Mouse (Mus musculus): ENCODE results near the gene Spdye4c.
A peak's percentile ranks its signal among the peaks of the same experiment; 100 is the strongest.

Spdye4c gene

GRCm38 (mm10) chr2:128590909-128591308 is at the start of gene Spdye4c:
TSS of gene Spdye4c (plus strand) at chr2:128591209.
- no peak for DNase-seq (ENCODE audit: low spot score)

- no peak for DNase-seq (ENCODE audit: low spot score)
Observed at GRCm38 (mm10) chr2:128543495-128543894, 47.5 kb upstream of the Spdye4c start.

DNA sequence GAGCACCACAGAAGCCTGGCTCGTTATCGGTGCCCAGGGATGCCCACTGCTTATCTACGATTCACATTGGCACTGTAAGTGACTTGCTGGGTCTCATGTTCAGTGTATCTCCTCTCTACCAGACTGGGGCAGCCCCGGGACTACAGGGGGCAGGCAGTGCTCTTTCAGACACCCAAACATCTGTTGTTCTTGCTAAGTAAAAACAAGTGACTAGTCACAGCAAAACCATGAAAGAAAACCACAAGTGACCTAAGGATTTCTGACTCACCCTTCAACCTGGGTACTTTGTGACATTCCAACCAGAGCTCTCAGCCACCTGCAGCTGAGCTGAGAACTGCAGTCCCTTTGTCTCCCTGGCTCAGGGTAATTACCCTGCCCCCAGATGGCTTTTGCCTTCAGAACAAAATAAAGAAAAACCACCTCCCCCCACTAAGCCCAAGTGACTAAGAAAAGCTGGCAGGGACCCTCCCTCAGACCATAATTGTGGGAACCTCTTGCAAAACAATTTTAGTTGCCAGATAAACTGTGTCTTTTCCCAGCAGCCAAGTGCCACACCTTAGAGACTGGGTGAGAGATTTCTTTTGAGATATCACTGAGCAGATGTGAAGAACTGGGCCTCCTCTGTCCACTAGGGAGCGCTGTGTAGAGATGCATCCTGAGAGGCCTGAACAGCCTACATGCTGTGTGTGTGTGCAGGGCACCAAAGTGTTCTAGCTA is 46.4 kb upstream of the Spdye4c start:
- peak; percentile 11 for DNase-seq (ENCODE audit: low spot score)

DNA sequence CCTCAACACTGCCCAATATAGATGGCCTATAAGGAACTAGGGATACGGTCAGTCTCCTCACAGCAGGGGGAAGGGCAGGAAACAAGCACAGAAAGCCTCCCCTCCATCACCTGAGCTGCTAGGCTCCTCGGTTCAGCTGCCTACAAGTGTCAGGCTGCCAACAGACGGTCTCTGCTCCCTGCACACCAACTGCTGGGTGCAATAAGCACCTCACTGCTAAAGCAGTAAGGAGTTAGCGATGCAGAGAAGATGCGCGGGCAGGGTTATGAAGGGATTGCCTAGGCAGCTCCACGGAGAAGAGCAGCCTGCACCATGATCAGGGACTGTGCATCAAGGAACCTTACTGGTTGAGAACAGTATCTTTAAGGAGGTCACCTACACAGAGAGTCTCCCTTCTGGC is 45.6 kb upstream of the Spdye4c start:
- no peak for DNase-seq (ENCODE audit: low spot score)

GRCm38 (mm10) chr2:128547079-128547478 is 43.9 kb upstream of the Spdye4c start:
- no peak for DNase-seq (ENCODE audit: low spot score)

- DNase-seq (ENCODE audit: low spot score) = no peak
Observed at GRCm38 (mm10) chr2:128548262-128548661, 42.7 kb upstream of the Spdye4c start.

GRCm38 (mm10) chr2:128549561-128549960 is 41.4 kb upstream of the Spdye4c start:
- no peak for DNase-seq (ENCODE audit: low spot score)

GRCm38 (mm10) chr2:128549963-128550362 is 41.0 kb upstream of the Spdye4c start:
- DNase-seq (ENCODE audit: low spot score) = no peak

- DNase-seq (ENCODE audit: low spot score) = no peak
Observed at GRCm38 (mm10) chr2:128552080-128552791, 38.8 kb upstream of the Spdye4c start.

DNA sequence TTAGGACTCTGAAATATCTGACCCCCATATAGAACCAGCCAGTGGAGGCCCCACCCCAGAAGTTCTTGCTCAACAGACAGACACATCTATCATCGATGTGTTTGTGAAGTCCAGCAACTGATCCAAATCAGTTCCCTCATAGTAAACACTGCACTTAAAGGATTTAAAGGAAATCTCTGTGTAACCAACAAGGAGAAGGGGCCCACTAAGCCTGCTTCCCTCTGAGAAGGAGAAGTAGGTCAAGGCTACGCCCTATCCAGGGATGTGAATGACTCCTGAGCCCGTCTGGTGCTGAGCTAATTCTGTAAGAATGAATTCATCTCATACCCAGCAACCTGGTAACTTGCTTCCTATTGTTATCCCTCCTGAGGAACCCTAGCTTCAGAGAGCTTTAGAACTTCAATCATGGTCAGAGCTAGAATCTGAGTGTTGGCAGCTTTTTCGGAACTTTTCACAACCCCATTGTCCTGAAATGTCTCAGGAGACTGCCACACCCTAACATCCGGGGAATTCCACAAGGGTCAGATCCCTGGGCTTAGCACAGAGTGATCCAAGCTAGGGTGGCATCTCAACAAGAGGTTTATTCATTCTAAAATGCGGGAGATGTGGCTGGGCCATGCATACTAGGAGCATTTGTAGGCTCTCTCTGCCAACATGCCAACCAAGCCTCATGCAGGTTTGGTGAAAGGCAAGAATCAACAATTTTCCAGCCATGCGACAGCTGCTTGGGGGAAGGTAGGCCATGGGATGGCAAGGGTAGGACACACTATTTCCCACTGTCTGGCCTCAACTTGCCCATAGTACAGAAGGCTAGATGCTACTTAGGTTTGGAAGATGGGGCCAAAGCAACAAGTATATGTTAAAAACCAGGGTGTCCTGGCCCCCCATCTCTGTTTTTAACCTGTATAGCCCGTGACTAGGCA is 38.0 kb upstream of the Spdye4c start:
- no peak for DNase-seq (ENCODE audit: low spot score)

GRCm38 (mm10) chr2:128555082-128555481 is 35.9 kb upstream of the Spdye4c start:
- DNase-seq (ENCODE audit: low spot score) = no peak

DNA sequence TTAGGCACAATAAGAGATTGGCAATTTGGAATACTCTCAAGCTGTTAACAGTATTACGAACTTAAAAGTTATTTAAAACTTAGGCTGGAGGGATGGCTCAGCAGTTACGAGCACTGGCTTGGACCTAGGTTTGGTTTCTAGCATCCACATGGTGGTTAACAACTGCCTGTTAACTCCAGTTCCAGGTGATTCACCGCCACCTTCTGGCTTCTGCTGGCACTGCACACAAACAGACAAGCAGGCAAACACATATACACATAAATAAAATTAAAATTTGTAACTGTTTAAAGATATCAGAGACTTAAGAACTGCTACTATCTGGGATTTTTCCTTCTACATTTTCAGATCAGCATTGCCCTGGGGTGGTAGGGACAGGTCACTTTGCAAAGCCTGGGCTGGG is 26.8 kb upstream of the Spdye4c start:
- DNase-seq (ENCODE audit: low spot score) = no peak

GRCm38 (mm10) chr2:128565904-128566303 is 25.1 kb upstream of the Spdye4c start:
- no peak for DNase-seq (ENCODE audit: low spot score)

DNA sequence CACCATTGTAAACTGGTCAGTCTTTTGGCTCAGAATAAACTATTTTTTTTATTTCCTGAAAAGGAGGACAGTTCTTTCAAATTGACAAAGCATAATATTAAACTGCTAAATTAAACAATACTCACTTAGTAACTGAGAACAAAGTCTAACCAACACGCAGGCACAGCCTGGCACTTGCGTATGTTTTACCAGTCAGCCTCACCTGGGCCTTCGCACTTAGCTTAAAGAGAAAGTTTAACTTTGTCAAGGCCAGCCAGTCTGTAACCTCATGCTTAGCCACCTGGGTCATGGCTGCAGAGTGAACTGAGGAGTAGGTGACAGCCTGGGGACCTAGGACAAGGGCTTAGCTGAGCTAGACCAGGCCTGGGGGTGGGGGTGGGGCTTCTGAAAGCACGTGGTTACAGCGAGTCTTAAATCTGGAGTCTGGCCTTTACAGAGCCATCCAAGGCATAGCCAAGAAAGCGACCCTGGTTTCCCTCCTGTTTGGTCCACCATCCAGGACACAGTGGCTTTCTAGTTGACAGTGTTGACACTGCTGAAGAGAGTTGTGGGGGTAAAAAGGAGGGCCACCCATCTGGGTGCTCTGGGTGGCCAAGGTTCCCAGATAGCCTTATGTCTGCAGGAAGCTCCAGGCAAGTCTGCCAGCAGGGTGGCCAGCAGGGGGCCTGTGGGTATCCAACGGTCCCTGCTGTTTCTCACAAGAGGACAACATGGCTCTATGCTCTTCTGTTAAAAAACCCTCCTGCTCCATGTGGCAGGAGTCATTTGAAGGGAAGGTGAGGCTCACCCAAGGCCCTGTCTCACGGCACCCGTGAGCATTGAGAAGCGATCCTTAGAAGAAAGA is 24.5 kb upstream of the Spdye4c start:
- DNase-seq (ENCODE audit: low spot score) = peak; percentile 9

- no peak for DNase-seq (ENCODE audit: low spot score)
Observed at GRCm38 (mm10) chr2:128568018-128568417, 23.0 kb upstream of the Spdye4c start.

DNA sequence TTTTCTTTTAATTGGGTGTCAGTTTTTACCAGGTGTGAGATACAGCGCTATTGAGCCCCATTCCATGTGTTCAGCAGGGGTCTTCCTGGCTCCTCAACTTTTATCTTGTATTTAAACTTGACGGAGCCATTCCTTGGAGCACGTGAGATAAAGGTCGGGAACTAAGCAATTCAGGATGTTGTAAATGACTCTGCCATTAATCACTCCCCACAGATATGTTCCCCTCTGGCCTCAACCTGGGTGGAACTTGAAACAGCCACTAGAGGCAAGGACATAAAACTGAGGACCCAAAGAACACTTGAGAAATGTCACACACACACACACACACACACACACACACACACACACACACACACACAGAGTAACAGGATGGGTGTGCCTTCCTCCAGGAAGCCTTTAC is 22.5 kb upstream of the Spdye4c start:
- DNase-seq (ENCODE audit: low spot score) = no peak

- no peak for DNase-seq (ENCODE audit: low spot score)
Observed at GRCm38 (mm10) chr2:128571001-128571400, 20.0 kb upstream of the Spdye4c start.

DNA sequence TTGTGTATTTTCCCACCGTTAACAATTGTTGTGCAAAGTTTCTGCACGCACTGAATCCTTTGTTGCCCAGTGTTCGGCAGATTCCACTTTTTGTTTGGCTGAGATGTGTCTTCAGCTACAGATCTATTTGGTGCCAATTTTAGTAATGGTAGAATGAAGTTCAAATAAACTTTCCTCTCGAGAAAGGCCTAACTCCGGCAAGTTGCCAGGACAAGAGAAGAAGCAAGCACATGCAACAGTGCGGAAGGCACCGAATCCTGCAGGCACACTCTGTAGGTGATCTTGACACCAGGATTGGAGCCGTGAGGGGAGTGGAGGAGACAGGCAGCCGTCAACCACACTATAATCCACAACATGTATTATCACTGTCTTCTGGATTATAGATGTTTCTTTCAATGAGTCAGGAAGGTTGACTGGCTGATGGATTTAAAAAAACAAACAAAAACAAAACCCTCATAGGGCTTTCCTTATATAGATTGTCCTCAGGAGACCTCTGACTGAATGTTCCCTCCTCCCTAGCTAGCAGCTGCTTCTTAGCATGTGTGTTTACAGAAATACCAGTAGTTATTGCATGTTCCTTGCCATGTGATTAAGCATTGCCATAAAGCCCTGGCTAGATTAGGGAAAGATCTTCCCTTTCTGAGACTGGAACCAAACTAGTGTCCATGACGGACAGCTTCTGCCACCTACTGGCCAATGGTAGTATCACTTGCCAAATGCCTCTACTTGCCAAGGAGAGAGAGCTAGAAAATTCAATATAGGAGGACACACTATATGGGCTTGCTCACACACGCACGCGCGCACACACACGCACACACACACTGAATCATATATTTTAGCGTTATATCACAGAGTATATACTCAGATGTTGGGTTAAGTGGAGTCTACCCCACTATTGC is 18.0 kb upstream of the Spdye4c start:
- DNase-seq (ENCODE audit: low spot score) = peak; percentile 41

- no peak for DNase-seq (ENCODE audit: low spot score)
Observed at GRCm38 (mm10) chr2:128582881-128583280, 8.1 kb upstream of the Spdye4c start.

- DNase-seq (ENCODE audit: low spot score) = no peak
Observed at GRCm38 (mm10) chr2:128592301-128592700, 1.3 kb downstream of the Spdye4c start.

DNA sequence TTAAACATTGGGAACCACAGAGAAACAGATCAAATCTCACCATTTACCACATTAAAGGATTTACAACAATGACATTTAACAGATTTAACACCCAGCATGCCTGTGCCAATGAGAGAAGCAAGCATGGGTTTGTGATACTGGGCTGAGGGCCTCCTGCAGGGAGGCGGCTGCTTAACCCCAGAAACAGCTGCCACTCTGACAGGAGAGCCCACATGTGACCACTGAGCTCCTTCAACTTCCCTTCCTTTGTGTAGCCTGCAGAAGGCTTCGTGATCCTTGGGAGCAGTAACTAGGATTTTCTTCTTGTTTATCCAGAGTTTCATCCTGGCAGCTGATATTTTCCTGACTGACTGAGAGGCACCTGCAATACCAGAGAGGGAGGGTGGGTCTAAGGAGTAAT is 10.5 kb downstream of the Spdye4c start:
- DNase-seq (ENCODE audit: low spot score) = no peak

All from ovary, adult 18-20 months (tissue).